Mouse (Mus musculus) stomach, postnatal 0 days (tissue): ENCODE measurements around the gene Vmn2r36. TPM values are rescaled to one million over a fixed set of nuclear protein-coding genes. Genes with fewer than 3 reads are reported as not detected.
"Not testable (repeated sequence)": the region's sequence is repeated elsewhere in the genome, so short reads cannot be mapped to it uniquely, and the experiment has no call there.

Experiments
- ATAC-seq: fragments of 200-750 bp; cut with Nextera tagmentation; 2 replicates; pipeline ENCODE4 v1.8.0; 2017; ENCODE audit not compliant: low FRiP score, low TSS enrichment
- DNase-seq: peaks from one replicate; pipeline ENCODE4 v3.0.0-alpha.2; 2016; ENCODE audit warnings: low spot score
- H3K27ac ChIP-seq: fragments of 300-500 bp; sonication (generic); replicated peaks from 2 replicates; pipeline ENCODE4 v1.5.1; 2014; ENCODE audit warnings: mild to moderate bottlenecking, control low read depth
- H3K27me3 ChIP-seq: fragments of 300-500 bp; sonication (generic); 2 replicates; pipeline ENCODE4 v1.6.1; 2014; ENCODE audit warnings: low read length; ENCODE audit not compliant: control insufficient read depth, insufficient read depth
- H3K36me3 ChIP-seq: fragments of 300-500 bp; sonication (generic); 2 replicates; pipeline ENCODE4 v1.6.1; 2014; ENCODE audit warnings: low read length, mixed read lengths; ENCODE audit not compliant: control insufficient read depth, insufficient read depth
- H3K4me1 ChIP-seq: fragments of 300-500 bp; sonication (generic); replicated peaks from 2 replicates; pipeline ENCODE4 v1.6.1; 2014; ENCODE audit warnings: antibody characterized with exemption; ENCODE audit not compliant: control insufficient read depth, insufficient read depth
- H3K4me2 ChIP-seq: fragments of 300-500 bp; sonication (generic); replicated peaks from 2 replicates; pipeline ENCODE4 v1.6.1; 2014; ENCODE audit warnings: low read depth, mild to moderate bottlenecking, control low read depth, moderate library complexity
- H3K4me3 ChIP-seq: fragments of 300-500 bp; sonication (generic); 2 replicates; pipeline ENCODE4 v1.5.1; 2014; ENCODE audit warnings: low read depth, low read length, control low read depth
- H3K9ac ChIP-seq: fragments of 300-500 bp; sonication (generic); 2 replicates; pipeline ENCODE4 v1.6.1; 2014; ENCODE audit warnings: mild to moderate bottlenecking, low read length, control low read depth, mixed read lengths
- H3K9me3 ChIP-seq: fragments of 300-500 bp; sonication (generic); 2 replicates; pipeline ENCODE4 v1.6.1; 2016; ENCODE audit warnings: low read length; ENCODE audit not compliant: control insufficient read depth
- WGBS: fragments of 180-500 bp; shearing (Covaris S2); extraction: QIAGEN DNeasy Blood & Tissue Kit; methylation state at CpG from one replicate; pipeline ENCODE4 v1.1.7; 2014; 5-methylcytosine and 5-hydroxymethylcytosine counted together
- polyA plus RNA-seq: library from polyadenylated mRNA; unstranded; fragments of >200 nt; fragmentation: Nextera tagmentation; extraction: Ambion mirVana; gene quantifications from 2 replicates; pipeline ENCODE4 v1.2.1, GENCODE M21; 2015

Vmn2r36 gene
- polyA plus RNA-seq = not detected in 2 replicates

- WGBS = no CpG with 5 or more reads among the region's 1 CpGs
- H3K27ac ChIP-seq, ATAC-seq, H3K36me3 ChIP-seq, H3K27me3 ChIP-seq, DNase-seq, H3K9me3 ChIP-seq, H3K9ac ChIP-seq, H3K4me2 ChIP-seq, H3K4me3 ChIP-seq, H3K4me1 ChIP-seq: not testable (repeated sequence)
Measured at GRCm38 (mm10) chr7:7902395-7902794, at the start of gene Vmn2r36. Gene Vmn2r36 (minus strand): TSS chr7:7902495.

Other genes starting within 250 kb of the Vmn2r36 start
- gene Vmn2r34, start 213.0 kb downstream of the Vmn2r36 start, polyA plus RNA-seq = not detected in 2 replicates
- gene Vmn2r35, start 82.6 kb downstream of the Vmn2r36 start, polyA plus RNA-seq = not detected in 2 replicates